Mouse (Mus musculus): ENCODE measurements at regions not wholly inside any gene's neighbourhood (a gene's known extent, or its start where the extent isn't known, plus 50 kb on each side); places are given as distances from the start of the nearest gene placed in this dataset.

GRCm38 (mm10) chr3:52731941-52732340 is 285.1 kb downstream of the Cog6 start:
- Histone ChIP-seq H3K27me3 (ENCODE audit: low read depth, poor library complexity, severe bottlenecking) (no peaks in the 10 kb centered on the region), H3K4me3 (no peak overlapping the region), H3K36me3 (no peaks in the 10 kb centered on the region), H3K27ac (replicated peaks) (no peak overlapping the region), H3K9me3 (replicated peaks) (no peaks in the 10 kb centered on the region), H3K4me1 (peaks cover 5% of the 10 kb centered on the region; the same call in 1 of the 2 replicates)
- DNase-seq (ENCODE audit: low spot score) = no peak

- Histone ChIP-seq H3K4me1 (peaks cover 5% of the 10 kb centered on the region; the same call in 1 of the 2 replicates), H3K27me3 (ENCODE audit: low read depth, poor library complexity, severe bottlenecking) (no peaks in the 10 kb centered on the region), H3K4me3 (no peak overlapping the region), H3K27ac (replicated peaks) (no peak overlapping the region), H3K36me3 (no peaks in the 10 kb centered on the region), H3K9me3 (replicated peaks) (no peaks in the 10 kb centered on the region)
- no peak for DNase-seq (ENCODE audit: low spot score)
- 86% methylated on average over 3 of the region's 3 CpGs for WGBS
These were observed 285.5 kb downstream of the Cog6 start for GRCm38 (mm10) chr3:52731491-52731890.

DNA sequence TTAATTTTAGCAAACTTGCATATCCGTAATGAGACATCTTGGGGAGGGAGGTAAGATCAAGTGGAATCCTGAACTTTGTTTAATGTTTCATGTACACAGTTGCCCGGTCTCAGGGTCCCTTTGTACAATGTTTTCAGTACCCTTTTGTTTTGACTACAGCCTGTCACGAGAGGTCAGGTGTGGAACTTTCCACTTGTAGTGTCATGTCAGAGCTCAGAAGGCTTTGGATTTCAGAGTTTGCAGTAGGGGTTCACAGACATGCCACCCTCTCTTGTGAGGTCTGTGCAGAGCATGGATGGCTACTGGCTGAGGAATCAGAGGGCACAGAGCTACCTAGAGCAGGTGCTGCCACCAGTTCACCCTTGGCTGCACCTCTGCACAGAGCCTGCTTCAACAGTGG is 287.3 kb downstream of the Cog6 start:
- Histone ChIP-seq H3K27ac (replicated peaks) (no peak overlapping the region), H3K36me3 (no peaks in the 10 kb centered on the region), H3K27me3 (ENCODE audit: low read depth, poor library complexity, severe bottlenecking) (no peaks in the 10 kb centered on the region), H3K9me3 (replicated peaks) (no peaks in the 10 kb centered on the region), H3K4me1 (peaks cover 5% of the 10 kb centered on the region; the same call in 1 of the 2 replicates), H3K4me3 (no peak overlapping the region)
- DNase-seq (ENCODE audit: low spot score) = no peak
- WGBS = 85% methylated on average over 3 of the region's 3 CpGs

- peaks cover 5% of the 10 kb centered on the region; the same call in 1 of the 2 replicates for H3K4me1 ChIP-seq
- no peak for DNase-seq (ENCODE audit: low spot score)
- H3K4me3 ChIP-seq = no peak overlapping the region
- 74% methylated on average over 6 of the region's 6 CpGs for whole genome bisulfite sequencing
- H3K27me3 ChIP-seq (ENCODE audit: low read depth, poor library complexity, severe bottlenecking) = no peaks in the 10 kb centered on the region
- no peak overlapping the region for H3K27ac ChIP-seq (replicated peaks)
- no peaks in the 10 kb centered on the region for H3K9me3 ChIP-seq (replicated peaks)
- H3K36me3 ChIP-seq = no peaks in the 10 kb centered on the region
These were observed 288.2 kb downstream of the Cog6 start for GRCm38 (mm10) chr3:52728860-52729259.

DNA sequence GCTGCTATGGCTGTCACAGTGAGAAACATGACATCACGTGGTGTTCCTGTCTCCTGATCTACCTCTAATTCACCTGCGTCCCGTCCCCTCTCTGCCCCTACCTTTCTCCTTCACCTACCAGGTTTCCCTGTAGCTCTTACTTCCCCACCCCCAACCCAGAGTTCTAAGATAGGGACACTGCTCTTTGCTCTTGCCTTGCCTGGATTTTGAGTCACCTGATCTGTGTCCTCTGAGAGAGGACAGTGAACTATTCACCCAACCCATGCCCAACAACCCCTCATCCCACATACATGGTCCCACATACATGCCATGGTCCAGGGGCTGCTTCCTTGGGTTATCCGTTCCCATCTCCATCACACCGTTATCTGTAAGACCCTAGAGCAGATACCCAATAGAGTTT is 288.6 kb downstream of the Cog6 start:
- no peaks in the 10 kb centered on the region for H3K36me3 ChIP-seq
- 93% methylated on average over 5 of the region's 5 CpGs for WGBS
- no peak overlapping the region for H3K4me3 ChIP-seq
- no peak overlapping the region for H3K27ac ChIP-seq (replicated peaks)
- peaks cover 5% of the 10 kb centered on the region; the same call in 1 of the 2 replicates for H3K4me1 ChIP-seq
- DNase-seq (ENCODE audit: low spot score) = no peak
- no peaks in the 10 kb centered on the region for H3K27me3 ChIP-seq (ENCODE audit: low read depth, poor library complexity, severe bottlenecking)
- no peaks in the 10 kb centered on the region for H3K9me3 ChIP-seq (replicated peaks)

DNA sequence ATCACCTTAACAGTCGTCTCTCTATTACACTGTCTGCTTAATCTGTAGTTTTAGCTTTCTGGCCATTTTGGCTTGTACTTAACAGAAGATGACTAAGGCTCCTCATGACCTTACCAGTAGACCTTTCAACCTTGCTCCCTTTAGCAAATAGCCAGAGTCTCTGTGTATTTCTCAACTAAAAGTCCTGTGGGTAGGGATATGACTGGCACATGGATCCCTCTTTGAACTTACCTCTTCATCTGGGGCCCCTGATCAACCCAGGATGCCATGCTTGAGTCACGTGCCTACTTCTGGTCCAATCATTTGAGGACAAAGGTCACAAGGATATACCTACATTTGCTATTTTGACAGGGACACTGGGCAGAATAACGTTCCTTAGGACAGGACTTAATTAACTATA is 292.7 kb downstream of the Cog6 start:
- Histone ChIP-seq H3K4me3 (no peak overlapping the region), H3K4me1 (no peaks in the 10 kb centered on the region), H3K27ac (replicated peaks) (no peak overlapping the region), H3K27me3 (ENCODE audit: low read depth, poor library complexity, severe bottlenecking) (no peaks in the 10 kb centered on the region), H3K36me3 (no peaks in the 10 kb centered on the region), H3K9me3 (replicated peaks) (no peaks in the 10 kb centered on the region)
- WGBS = 85% methylated on average over 3 of the region's 3 CpGs
- no peak for DNase-seq (ENCODE audit: low spot score)

DNA sequence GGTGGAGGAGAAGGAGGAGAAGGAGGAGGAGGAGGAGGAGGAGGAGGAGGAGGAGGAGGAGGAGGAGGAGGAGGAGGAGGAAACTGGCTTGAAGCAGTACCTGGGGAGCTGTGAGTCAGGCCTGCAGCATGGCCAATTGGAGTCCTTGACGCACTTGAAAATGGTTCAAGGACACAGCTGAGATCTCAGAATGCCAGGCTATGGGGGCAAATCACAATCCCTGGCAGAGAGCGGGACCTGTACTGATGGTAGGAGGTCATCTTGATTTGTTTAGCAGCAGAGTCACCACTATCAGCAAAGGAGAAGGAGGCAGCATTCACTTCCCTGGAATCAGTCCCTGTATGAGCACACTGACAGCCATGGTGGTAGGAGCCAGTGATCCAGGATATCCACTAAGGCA is 294.1 kb downstream of the Cog6 start:
- no peaks in the 10 kb centered on the region for H3K4me1 ChIP-seq
- H3K9me3 ChIP-seq (replicated peaks) = no peaks in the 10 kb centered on the region
- DNase-seq (ENCODE audit: low spot score) = no peak
- H3K27me3 ChIP-seq (ENCODE audit: low read depth, poor library complexity, severe bottlenecking) = no peaks in the 10 kb centered on the region
- H3K36me3 ChIP-seq = no peaks in the 10 kb centered on the region
- H3K27ac ChIP-seq (replicated peaks) = no peak overlapping the region
- H3K4me3 ChIP-seq = no peak overlapping the region
- WGBS = 100% methylated on average over 2 of the region's 2 CpGs

DNA sequence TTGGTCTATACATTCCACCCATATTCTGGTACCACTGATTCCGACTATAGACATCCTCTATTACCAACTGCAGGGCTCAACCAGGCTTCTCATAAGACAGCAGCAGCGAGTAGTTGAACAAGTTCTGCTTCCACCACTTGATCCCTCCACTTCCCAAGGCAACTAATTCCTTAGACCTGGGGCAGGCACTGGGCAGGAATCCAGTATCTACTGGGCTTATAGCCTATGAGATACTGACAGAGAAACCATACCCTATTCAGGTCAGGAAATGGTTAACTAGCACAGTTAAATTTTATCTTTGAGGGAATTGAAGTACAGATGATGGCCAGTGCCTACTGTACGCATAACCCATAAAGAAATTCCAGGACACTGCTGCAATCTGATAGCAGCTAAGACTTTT is 297.9 kb downstream of the Cog6 start:
- Histone ChIP-seq H3K4me1 (no peaks in the 10 kb centered on the region), H3K27me3 (ENCODE audit: low read depth, poor library complexity, severe bottlenecking) (no peaks in the 10 kb centered on the region), H3K9me3 (replicated peaks) (no peaks in the 10 kb centered on the region), H3K36me3 (no peaks in the 10 kb centered on the region), H3K4me3 (no peak overlapping the region), H3K27ac (replicated peaks) (no peak overlapping the region)
- DNase-seq (ENCODE audit: low spot score) = no peak
- WGBS = 91% methylated on average over 3 of the region's 3 CpGs

GRCm38 (mm10) chr3:52717324-52717723 is 299.7 kb downstream of the Cog6 start:
- Histone ChIP-seq H3K27me3 (ENCODE audit: low read depth, poor library complexity, severe bottlenecking) (no peaks in the 10 kb centered on the region), H3K36me3 (no peaks in the 10 kb centered on the region), H3K27ac (replicated peaks) (no peak overlapping the region), H3K4me1 (no peaks in the 10 kb centered on the region), H3K4me3 (no peak overlapping the region), H3K9me3 (replicated peaks) (no peaks in the 10 kb centered on the region)
- no peak for DNase-seq (ENCODE audit: low spot score)
- 90% methylated on average over 5 of the region's 5 CpGs for WGBS

- H3K9me3 ChIP-seq (replicated peaks) = no peaks in the 10 kb centered on the region
- no peak for DNase-seq (ENCODE audit: low spot score)
- 0 out of 2 replicates have a peak, but pooled peaks cover 5% of the 10 kb centered on the region for H3K4me1 ChIP-seq
- H3K27ac ChIP-seq (replicated peaks) = no peak overlapping the region
- no peaks in the 10 kb centered on the region for H3K36me3 ChIP-seq
- H3K4me3 ChIP-seq = no peak overlapping the region
- H3K27me3 ChIP-seq (ENCODE audit: low read depth, poor library complexity, severe bottlenecking) = no peaks in the 10 kb centered on the region
- WGBS = 89% methylated on average over 5 of the region's 5 CpGs
These were observed 304.9 kb downstream of the Cog6 start for GRCm38 (mm10) chr3:52712151-52712550.

DNA sequence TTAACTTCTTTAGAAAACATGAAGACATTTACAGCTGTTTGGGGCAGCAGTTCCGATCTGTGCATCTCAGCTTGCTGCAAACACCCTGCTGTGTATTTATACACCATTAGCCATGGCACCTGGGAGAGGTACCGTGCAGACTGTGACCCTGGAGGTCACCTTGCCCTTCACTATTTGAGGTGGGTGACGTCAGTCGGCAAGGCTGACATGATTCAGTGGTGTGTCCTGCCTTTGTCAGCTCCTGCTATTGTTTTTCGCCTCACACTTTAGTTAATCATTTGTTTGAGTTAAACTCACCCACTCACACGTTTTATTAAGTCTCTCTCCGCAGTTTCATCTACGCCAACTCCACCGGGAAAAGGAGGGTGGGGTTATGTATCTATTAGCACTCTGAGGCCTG is 305.9 kb downstream of the Cog6 start:
- no peak overlapping the region for H3K27ac ChIP-seq (replicated peaks)
- H3K36me3 ChIP-seq = no peaks in the 10 kb centered on the region
- H3K4me3 ChIP-seq = no peak overlapping the region
- no peaks in the 10 kb centered on the region for H3K27me3 ChIP-seq (ENCODE audit: low read depth, poor library complexity, severe bottlenecking)
- 0 out of 2 replicates have a peak, but pooled peaks cover 5% of the 10 kb centered on the region for H3K4me1 ChIP-seq
- WGBS = 77% methylated on average over 9 of the region's 9 CpGs
- no peak for DNase-seq (ENCODE audit: low spot score)
- H3K9me3 ChIP-seq (replicated peaks) = no peaks in the 10 kb centered on the region

GRCm38 (mm10) chr3:52708746-52709145 is 308.3 kb downstream of the Cog6 start:
- Histone ChIP-seq H3K36me3 (no peaks in the 10 kb centered on the region), H3K9me3 (replicated peaks) (no peaks in the 10 kb centered on the region), H3K27me3 (ENCODE audit: low read depth, poor library complexity, severe bottlenecking) (no peaks in the 10 kb centered on the region), H3K4me3 (no peak overlapping the region), H3K27ac (replicated peaks) (no peak overlapping the region), H3K4me1 (0 out of 2 replicates have a peak, but pooled peaks cover 5% of the 10 kb centered on the region)
- WGBS = 79% methylated on average over 3 of the region's 3 CpGs
- no peak for DNase-seq (ENCODE audit: low spot score)

- 73% methylated on average over 1 of the region's 1 CpGs for WGBS
- Histone ChIP-seq H3K27ac (replicated peaks) (no peak overlapping the region), H3K36me3 (no peaks in the 10 kb centered on the region), H3K4me3 (no peak overlapping the region), H3K27me3 (ENCODE audit: low read depth, poor library complexity, severe bottlenecking) (no peaks in the 10 kb centered on the region), H3K9me3 (replicated peaks) (no peaks in the 10 kb centered on the region), H3K4me1 (0 out of 2 replicates have a peak, but pooled peaks cover 5% of the 10 kb centered on the region)
- no peak for DNase-seq (ENCODE audit: low spot score)
These were observed 308.7 kb downstream of the Cog6 start for GRCm38 (mm10) chr3:52708301-52708700.

DNA sequence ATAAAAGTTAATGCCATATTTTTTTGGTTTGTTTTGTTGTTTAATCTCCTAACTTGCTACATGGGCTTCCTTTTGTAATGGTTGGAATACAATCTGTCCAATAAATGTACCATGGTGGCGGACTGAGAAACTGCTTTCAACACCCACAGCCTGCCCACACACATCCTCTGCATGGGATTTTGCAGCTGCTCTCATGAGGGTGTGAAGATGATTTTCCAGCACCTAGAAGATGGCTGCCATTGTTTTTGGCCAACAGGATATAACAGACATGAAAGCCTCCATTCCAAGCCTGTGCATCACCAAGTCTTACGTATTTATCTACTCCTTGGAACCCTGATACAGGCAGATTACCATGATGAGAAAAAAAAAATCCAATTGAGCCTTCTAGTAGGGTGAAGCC is 310.4 kb downstream of the Cog6 start:
- H3K27ac ChIP-seq (replicated peaks) = no peak overlapping the region
- H3K27me3 ChIP-seq (ENCODE audit: low read depth, poor library complexity, severe bottlenecking) = no peaks in the 10 kb centered on the region
- no peak overlapping the region for H3K4me3 ChIP-seq
- no peaks in the 10 kb centered on the region for H3K36me3 ChIP-seq
- H3K9me3 ChIP-seq (replicated peaks) = no peaks in the 10 kb centered on the region
- DNase-seq (ENCODE audit: low spot score) = no peak
- 0 out of 2 replicates have a peak, but pooled peaks cover 5% of the 10 kb centered on the region for H3K4me1 ChIP-seq
- 90% methylated on average over 2 of the region's 2 CpGs for WGBS

Measured in midbrain, embryonic 10.5 days (tissue).